Mouse (Mus musculus) testis, adult 2 months (tissue): Measurements from ENCODE around the gene Grap.

Experiments
- CTCF ChIP-seq: fragments of 200-500 bp; IDR thresholded peaks from 2 replicates; pipeline ENCODE4 v1.5.1; 2012; ENCODE audit warnings: low read depth, mild to moderate bottlenecking, inconsistent platforms, low read length, moderate library complexity; ENCODE audit not compliant: control insufficient read depth, insufficient read depth, insufficient replicate concordance
- POLR2A ChIP-seq: fragments of 200-500 bp; IDR thresholded peaks from 2 replicates; pipeline ENCODE4 v1.6.1; 2012; ENCODE audit warnings: low read depth, mild to moderate bottlenecking, inconsistent platforms, low read length, moderate library complexity; ENCODE audit not compliant: control insufficient read depth

DNA sequence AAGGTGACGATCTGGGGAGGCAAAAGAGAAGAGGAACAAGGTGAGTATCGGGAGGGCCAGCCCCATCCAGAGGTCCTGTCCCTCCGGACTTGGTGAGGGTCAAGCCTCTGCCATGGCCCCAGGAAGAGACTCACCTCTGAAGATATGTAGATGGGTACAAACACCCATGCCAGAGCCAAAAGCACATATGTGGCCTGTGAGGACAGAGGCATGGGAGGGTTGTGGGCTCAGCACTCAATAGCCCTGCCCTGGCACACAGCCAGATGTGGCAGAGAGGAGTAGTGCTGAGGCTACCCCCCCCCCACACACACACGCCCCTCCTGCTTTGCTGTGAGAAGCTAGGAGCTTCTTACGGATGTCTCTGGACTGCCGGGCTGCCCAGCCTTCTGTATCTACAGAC lies 62.1 kb downstream of the Grap start:
- TF ChIP-seq CTCF (no peak), POLR2A (no peak)
